Mouse (Mus musculus): ENCODE results near the gene Gm826. TPM values are rescaled to one million over a fixed set of nuclear protein-coding genes. Genes with fewer than 3 reads are reported as not detected.

Gm826 gene
- total RNA-seq, 2 experiments from 2014 or later: 5.8 to 6.2 TPM

GRCm38 (mm10) chr2:160353581-160353980 is 19.6 kb upstream of the Gm826 start:
- no peak for DNase-seq

- peak; percentile 57 for DNase-seq
These were observed 17.1 kb upstream of the Gm826 start for GRCm38 (mm10) chr2:160351038-160351574.

- no peak for DNase-seq
These were observed 15.6 kb upstream of the Gm826 start for GRCm38 (mm10) chr2:160349578-160349977.

GRCm38 (mm10) chr2:160348796-160349195 is 14.8 kb upstream of the Gm826 start:
- no peak for DNase-seq

- no peak for DNase-seq
These were observed 14.2 kb upstream of the Gm826 start for GRCm38 (mm10) chr2:160348072-160348604.

GRCm38 (mm10) chr2:160345644-160346043 is 11.7 kb upstream of the Gm826 start:
- DNase-seq: no peak

- no peak for DNase-seq
These were observed 6.2 kb upstream of the Gm826 start for GRCm38 (mm10) chr2:160340121-160340520.

GRCm38 (mm10) chr2:160339595-160339994 is 5.6 kb upstream of the Gm826 start:
- no peak for DNase-seq

GRCm38 (mm10) chr2:160336053-160336452 is 2.1 kb upstream of the Gm826 start:
- DNase-seq: no peak

- no peak for DNase-seq
These were observed 1.1 kb upstream of the Gm826 start for GRCm38 (mm10) chr2:160335043-160335442.

GRCm38 (mm10) chr2:160332516-160333325 is 1.2 kb downstream of the Gm826 start:
- DNase-seq: no peak

GRCm38 (mm10) chr2:160328886-160329285 is 5.1 kb downstream of the Gm826 start:
- DNase-seq: peak; percentile 21

- DNase-seq: no peak
These were observed 6.2 kb downstream of the Gm826 start for GRCm38 (mm10) chr2:160327716-160328115.

GRCm38 (mm10) chr2:160327167-160327566 is 6.8 kb downstream of the Gm826 start:
- DNase-seq: peak; percentile 64

- DNase-seq: no peak
These were observed 8.8 kb downstream of the Gm826 start for GRCm38 (mm10) chr2:160325105-160325644.

GRCm38 (mm10) chr2:160321829-160322228 is 12.1 kb downstream of the Gm826 start:
- peak; percentile 10 for DNase-seq

- no peak for DNase-seq
These were observed 15.7 kb downstream of the Gm826 start for GRCm38 (mm10) chr2:160318255-160318654.

GRCm38 (mm10) chr2:160313595-160314007 is 20.4 kb downstream of the Gm826 start:
- DNase-seq: no peak

GRCm38 (mm10) chr2:160305070-160305469 is 28.9 kb downstream of the Gm826 start:
- DNase-seq: no peak

GRCm38 (mm10) chr2:160303992-160304391 is 30.0 kb downstream of the Gm826 start:
- DNase-seq: no peak

- DNase-seq: no peak
These were observed 31.9 kb downstream of the Gm826 start for GRCm38 (mm10) chr2:160302013-160302412.

- DNase-seq: no peak
These were observed 35.4 kb downstream of the Gm826 start for GRCm38 (mm10) chr2:160298586-160298985.

GRCm38 (mm10) chr2:160288538-160289151 is 45.3 kb downstream of the Gm826 start:
- DNase-seq: no peak
